Mouse (Mus musculus) testis, adult 2 months (tissue): ENCODE data around the gene Tsc22d3.

Experiments
- CTCF ChIP-seq: fragments of 200-500 bp; IDR thresholded peaks from 2 replicates; pipeline ENCODE4 v1.5.1; 2012; ENCODE audit warnings: low read depth, mild to moderate bottlenecking, inconsistent platforms, low read length, moderate library complexity; ENCODE audit not compliant: control insufficient read depth, insufficient read depth, insufficient replicate concordance
- POLR2A ChIP-seq: fragments of 200-500 bp; IDR thresholded peaks from 2 replicates; pipeline ENCODE4 v1.6.1; 2012; ENCODE audit warnings: low read depth, mild to moderate bottlenecking, inconsistent platforms, low read length, moderate library complexity; ENCODE audit not compliant: control insufficient read depth

DNA sequence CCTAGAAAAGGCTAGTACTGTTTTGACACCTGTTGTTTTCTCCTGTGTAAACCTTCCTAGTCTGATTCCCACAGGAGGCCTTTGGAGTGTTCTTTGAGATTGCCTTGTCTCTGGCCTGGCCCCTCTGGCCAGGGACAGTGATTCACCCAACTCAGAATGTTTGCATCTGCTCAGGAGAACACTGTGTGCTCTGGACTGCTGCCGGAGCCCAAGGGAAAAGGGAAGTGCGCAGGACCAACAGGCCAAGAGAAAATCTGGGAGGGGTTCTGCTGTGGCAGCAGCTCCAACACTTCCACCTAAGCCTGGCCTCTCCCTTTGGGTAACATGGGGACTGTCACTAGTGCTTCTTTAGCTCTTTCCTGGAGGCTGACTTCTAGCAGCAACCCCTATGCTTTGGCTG, 87.1 kb downstream of the Tsc22d3 start:
- TF ChIP-seq CTCF (no peak), POLR2A (no peak)
